Mouse (Mus musculus): Measurements from ENCODE around the gene Dnmt3b. TPM values are rescaled to one million over a fixed set of nuclear protein-coding genes. Genes with fewer than 3 reads are reported as not detected.

Dnmt3b gene
- 1 to 10 TPM in 1 of 2 experiments, under 1 TPM in 1; 0.57 to 1.1 TPM for total RNA-seq (2021)
- long read RNA-seq, experiment 1, partial matches to known transcripts, result 1 of 1 reads
- long read RNA-seq, experiment 1, other reads (novel, unspliced or antisense), result 0 of 1 reads
- long read RNA-seq, experiment 2, result 0 reads

GRCm38 (mm10) chr2:153649298-153650013, at the start of gene Dnmt3b:
Gene Dnmt3b (plus strand): TSS chr2:153649450.
- peak; percentile 63 to 73 for DNase-seq

- DNase-seq, result peak; percentile 51 to 73
Observed at GRCm38 (mm10) chr2:153600021-153600666, 49.1 kb upstream of the Dnmt3b start.

- DNase-seq, result peak; percentile 53 to 68
Observed at GRCm38 (mm10) chr2:153600667-153601648, 48.3 kb upstream of the Dnmt3b start.

- no peak for DNase-seq
Observed at GRCm38 (mm10) chr2:153603724-153604123, 45.5 kb upstream of the Dnmt3b start.

GRCm38 (mm10) chr2:153606421-153606820, 42.8 kb upstream of the Dnmt3b start:
- DNase-seq, result peak in 1 of 2 experiments; percentile 39

GRCm38 (mm10) chr2:153607870-153608515, 41.3 kb upstream of the Dnmt3b start:
- DNase-seq, result peak; percentile 70 to 82

GRCm38 (mm10) chr2:153609058-153609457, 40.2 kb upstream of the Dnmt3b start:
- DNase-seq, result peak; percentile 30 to 43

GRCm38 (mm10) chr2:153609548-153609947, 39.7 kb upstream of the Dnmt3b start:
- peak; percentile 88 to 90 for DNase-seq

- DNase-seq, result no peak
Observed at GRCm38 (mm10) chr2:153610426-153611240, 38.6 kb upstream of the Dnmt3b start.

- DNase-seq, result no peak
Observed at GRCm38 (mm10) chr2:153611241-153611630, 38.0 kb upstream of the Dnmt3b start.

- DNase-seq, result no peak
Observed at GRCm38 (mm10) chr2:153611743-153612142, 37.5 kb upstream of the Dnmt3b start.

- DNase-seq, result peak; percentile 27 to 52
Observed at GRCm38 (mm10) chr2:153612594-153613281, 36.5 kb upstream of the Dnmt3b start.

- DNase-seq, result no peak
Observed at GRCm38 (mm10) chr2:153616893-153617292, 32.4 kb upstream of the Dnmt3b start.

- no peak for DNase-seq
Observed at GRCm38 (mm10) chr2:153618439-153618838, 30.8 kb upstream of the Dnmt3b start.

- DNase-seq, result no peak
Observed at GRCm38 (mm10) chr2:153618889-153619288, 30.4 kb upstream of the Dnmt3b start.

- DNase-seq, result no peak
Observed at GRCm38 (mm10) chr2:153622449-153622848, 26.8 kb upstream of the Dnmt3b start.

GRCm38 (mm10) chr2:153630950-153631349, 18.3 kb upstream of the Dnmt3b start:
- no peak for DNase-seq

GRCm38 (mm10) chr2:153631976-153632870, 17.0 kb upstream of the Dnmt3b start, which contains the start of gene Commd7:
Gene Commd7 (minus strand): TSS chr2:153632781.
- peak; percentile 91 to 96 for DNase-seq

- DNase-seq, result no peak
Observed at GRCm38 (mm10) chr2:153632871-153633226, 16.4 kb upstream of the Dnmt3b start.

Data from heart, adult 18-20 months (tissue).